Comparison of ENCODE assay signal across 8 mouse cellular contexts in the genomic region with DNA sequence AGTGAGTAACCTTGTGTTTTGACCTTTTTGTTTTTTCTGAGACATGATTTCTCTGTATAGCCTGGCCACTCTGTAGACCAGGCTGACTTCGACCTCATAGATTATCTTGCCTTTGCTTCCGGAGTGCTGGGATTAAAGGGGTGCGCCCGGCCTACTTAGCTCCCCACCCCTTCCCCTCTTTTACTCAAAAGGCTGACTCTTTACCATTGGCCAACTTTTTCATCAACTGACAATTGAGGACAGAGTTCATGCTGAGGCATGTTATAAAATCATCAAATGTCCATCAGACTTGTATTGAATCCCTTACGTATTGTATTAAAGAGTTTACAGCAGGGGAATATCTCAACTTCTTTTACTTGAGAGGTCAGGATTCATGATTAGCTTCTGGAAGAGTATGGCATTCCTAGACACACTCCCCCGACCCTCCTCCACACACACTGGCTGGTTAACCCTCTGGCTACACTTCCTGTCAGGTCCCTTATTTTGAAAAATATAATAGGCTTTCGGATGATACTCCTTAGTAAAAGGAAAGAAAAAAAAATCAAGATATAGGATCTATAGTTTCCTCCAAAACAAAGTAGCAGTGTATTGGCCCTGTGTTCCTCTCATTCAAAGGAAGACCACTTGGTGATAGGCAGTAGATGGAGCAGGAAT.
DNase-seq lines count a peak whose midpoint lies in the region; ATAC-seq and TF ChIP-seq lines count a peak whose summit lies in the region.

No protein-coding gene starts in this region.

- peaks cover 8% of the 10 kb centered on the region for H3K36me3 ChIP-seq in thymus, adult 2 months (ENCODE audit: control insufficient read depth, insufficient read depth, low read length)
- peaks cover 21% of the 10 kb centered on the region for H3K36me3 ChIP-seq in limb, embryonic 14.5 days (ENCODE audit: control insufficient read depth, insufficient read depth, low read length)
- peaks cover under 1% of the 10 kb centered on the region for H3K36me3 ChIP-seq in stomach, postnatal 0 days (ENCODE audit: control insufficient read depth, insufficient read depth, low read length)

- H3K9ac ChIP-seq in limb, embryonic 14.5 days (ENCODE audit: low read depth, low read length, severe bottlenecking), result peak overlapping the region; percentile 86; the same call in 1 of the 2 replicates
- peak overlapping the region; percentile 86 for H3K9ac ChIP-seq in stomach, postnatal 0 days (ENCODE audit: low read length)

- WGBS in thymus, adult 2 months, result 47% methylated on average over 7 of the region's 7 CpGs
- 49% methylated on average over 7 of the region's 7 CpGs for WGBS in limb, embryonic 14.5 days
- WGBS in stomach, postnatal 0 days, result 40% methylated on average over 7 of the region's 7 CpGs

- TF ChIP-seq EP300 in stomach, postnatal 0 days (optimal IDR thresholded peaks at IDR 0.05), result no peak

- peak overlapping the region; percentile 93 for H3K27ac ChIP-seq in gastrocnemius, adult 2 months
- peak overlapping the region; percentile 38 for H3K27ac ChIP-seq in thymus, adult 2 months (ENCODE audit: control insufficient read depth, insufficient read depth, low read length)
- H3K27ac ChIP-seq in limb, embryonic 14.5 days (replicated peaks; ENCODE audit: low read depth, low read length), result peak overlapping the region; percentile 89; the same call in 1 of the 2 replicates
- peak overlapping the region; percentile 92 for H3K27ac ChIP-seq in stomach, postnatal 0 days (replicated peaks)

- H3K4me3 ChIP-seq in gastrocnemius, adult 2 months, result peak overlapping the region; percentile 84
- peak overlapping the region; percentile 91; the same call in 1 of the 2 replicates for H3K4me3 ChIP-seq in thymus, adult 2 months (ENCODE audit: control insufficient read depth, insufficient read depth, low read length)
- peak overlapping the region; percentile 89 for H3K4me3 ChIP-seq in limb, embryonic 14.5 days (replicated peaks; ENCODE audit: low read length)
- peak overlapping the region; percentile 88 for H3K4me3 ChIP-seq in stomach, postnatal 0 days (ENCODE audit: low read depth, low read length)

- DNase-seq in gastrocnemius, adult 2 months, result no peak
- no peak for DNase-seq in gastrocnemius, postnatal 4 days (ENCODE audit: low spot score in 2 of 2)
- DNase-seq in thymus, adult 2 months, result no peak
- DNase-seq in thymus, postnatal 25 days, result no peak
- DNase-seq in limb, embryonic 14.5 days (ENCODE audit: low spot score), result no peak
- no peak for DNase-seq in stomach, postnatal 0 days (ENCODE audit: low spot score)
- DNase-seq in adrenal gland, postnatal 4 days (ENCODE audit: low spot score in 2 of 2), result no peak
- no peak for DNase-seq in cerebellum, adult 8-10 months

- no peaks in the 10 kb centered on the region for H3K9me3 ChIP-seq in limb, embryonic 14.5 days (ENCODE audit: control insufficient read depth, low read length)
- H3K9me3 ChIP-seq in stomach, postnatal 0 days (ENCODE audit: control insufficient read depth, low read length), result no peaks in the 10 kb centered on the region

- no peak for TF ChIP-seq POLR2A in thymus, adult 2 months (IDR thresholded peaks at IDR 0.05; ENCODE audit: control insufficient read depth, extremely low read depth, insufficient read depth, low read length, poor library complexity)
- TF ChIP-seq POLR2A in limb, embryonic 14.5 days (IDR thresholded peaks at IDR 0.05; ENCODE audit: borderline replicate concordance, extremely low read depth, insufficient read depth, insufficient read length), result no peak

- intact Hi-C loops in gastrocnemius, adult 2 months (cut with DNase I), result loop anchor here (1.0 to 2.0 kb wide), 2 partner anchors 117 to 135 kb away; no protein-coding TSS in a partner anchor

- H3K27me3 ChIP-seq in thymus, adult 2 months (ENCODE audit: control insufficient read depth, insufficient read depth, low read length), result no peaks in the 10 kb centered on the region
- H3K27me3 ChIP-seq in limb, embryonic 14.5 days (ENCODE audit: control insufficient read depth, insufficient read depth, low read length), result no peaks in the 10 kb centered on the region
- no peaks in the 10 kb centered on the region for H3K27me3 ChIP-seq in stomach, postnatal 0 days (ENCODE audit: control insufficient read depth, insufficient read depth, low read length)

- peak overlapping the region; percentile 96 for H3K4me2 ChIP-seq in limb, embryonic 14.5 days (replicated peaks; ENCODE audit: low read depth, low read length, severe bottlenecking)
- peak overlapping the region; percentile 99 for H3K4me2 ChIP-seq in stomach, postnatal 0 days (replicated peaks; ENCODE audit: low read depth)

- no peak for ATAC-seq in limb, embryonic 14.5 days (ENCODE audit: low FRiP score, low read depth)
- no peak for ATAC-seq in stomach, postnatal 0 days (ENCODE audit: low FRiP score, low TSS enrichment)

- TF ChIP-seq CTCF in gastrocnemius, adult 2 months (IDR thresholded peaks at IDR 0.05), result no peak
- TF ChIP-seq CTCF in thymus, adult 2 months (IDR thresholded peaks at IDR 0.05; ENCODE audit: borderline replicate concordance, control insufficient read depth, extremely low read depth, insufficient read depth, low read length, poor library complexity), result no peak
- TF ChIP-seq CTCF in stomach, postnatal 0 days (IDR thresholded peaks at IDR 0.05; ENCODE audit: low read depth), result no peak

- H3K4me1 ChIP-seq in thymus, adult 2 months (replicated peaks; ENCODE audit: control insufficient read depth, insufficient read depth, low read length), result peaks cover 15% of the 10 kb centered on the region
- H3K4me1 ChIP-seq in limb, embryonic 14.5 days (ENCODE audit: control insufficient read depth, insufficient read depth, low read length), result peaks cover 27% of the 10 kb centered on the region
- peaks cover 7% of the 10 kb centered on the region; the same call in 1 of the 2 replicates for H3K4me1 ChIP-seq in stomach, postnatal 0 days (replicated peaks; ENCODE audit: control insufficient read depth, insufficient read depth)

Comparison
In these comparisons a context has a peak if more than half of its experiments do, and no peak if none do; other contexts are left out.
1. H3K27ac ChIP-seq: peak in every context shown above with its lines; median percentile 93 in gastrocnemius, adult 2 months; 92 in stomach, postnatal 0 days; 89 in limb, embryonic 14.5 days; 38 in thymus, adult 2 months.